Mouse (Mus musculus): ENCODE results near the gene Gm17087. TPM values are rescaled to one million over a fixed set of nuclear protein-coding genes. Genes with fewer than 3 reads are reported as not detected.

Gm17087 gene
- total and polyA plus RNA-seq, 2 experiments from 2014 or later, result not detected

- Histone ChIP-seq H3K27me3 (ENCODE audit: insufficient read depth, low read length) (no peaks in the 10 kb centered on the region; the same call in 1 of the 2 replicates), H3K9ac (replicated peaks; ENCODE audit: low read length) (no peak overlapping the region), H3K9me3 (ENCODE audit: low read length) (no peaks in the 10 kb centered on the region), H3K36me3 (ENCODE audit: insufficient read depth, low read length) (no peaks in the 10 kb centered on the region), H3K27ac (no peak overlapping the region), H3K4me3 (ENCODE audit: low read length) (no peak overlapping the region), H3K4me2 (ENCODE audit: low read depth, low read length) (no peak overlapping the region), H3K4me1 (ENCODE audit: insufficient read depth, low read length) (no peaks in the 10 kb centered on the region)
- 85% methylated on average over 4 of the region's 4 CpGs for WGBS
- ATAC-seq, result no peak
- no peak for DNase-seq (ENCODE audit: low spot score)
- no peak for TF ChIP-seq CTCF (IDR thresholded peaks at IDR 0.05; ENCODE audit: low read depth)
Measured at GRCm38 (mm10) chr17:8548733-8549132, 18.0 kb downstream of the Gm17087 start.

- H3K27ac ChIP-seq, result no peak overlapping the region
- no peak for TF ChIP-seq CTCF (IDR thresholded peaks at IDR 0.05; ENCODE audit: low read depth)
- DNase-seq (ENCODE audit: low spot score), result no peak
- H3K9me3 ChIP-seq (ENCODE audit: low read length), result no peaks in the 10 kb centered on the region
- WGBS, result 91% methylated on average over 9 of the region's 9 CpGs
- no peaks in the 10 kb centered on the region; the same call in 1 of the 2 replicates for H3K27me3 ChIP-seq (ENCODE audit: insufficient read depth, low read length)
- H3K9ac ChIP-seq (replicated peaks; ENCODE audit: low read length), result no peak overlapping the region
- no peak overlapping the region for H3K4me3 ChIP-seq (ENCODE audit: low read length)
- no peaks in the 10 kb centered on the region for H3K4me1 ChIP-seq (ENCODE audit: insufficient read depth, low read length)
- no peak overlapping the region for H3K4me2 ChIP-seq (ENCODE audit: low read depth, low read length)
- H3K36me3 ChIP-seq (ENCODE audit: insufficient read depth, low read length), result no peaks in the 10 kb centered on the region
- no peak for ATAC-seq
Measured at GRCm38 (mm10) chr17:8546366-8546765, 20.4 kb downstream of the Gm17087 start.

- no peak overlapping the region for H3K27ac ChIP-seq
- no peak overlapping the region for H3K4me2 ChIP-seq (ENCODE audit: low read depth, low read length)
- ATAC-seq (no peak), DNase-seq (ENCODE audit: low spot score) (no peak)
- H3K27me3 ChIP-seq (ENCODE audit: insufficient read depth, low read length), result no peaks in the 10 kb centered on the region
- no peak overlapping the region for H3K9ac ChIP-seq (replicated peaks; ENCODE audit: low read length)
- WGBS, result 58% methylated on average over 14 of the region's 14 CpGs
- no peaks in the 10 kb centered on the region for H3K9me3 ChIP-seq (ENCODE audit: low read length)
- no peaks in the 10 kb centered on the region for H3K36me3 ChIP-seq (ENCODE audit: insufficient read depth, low read length)
- H3K4me1 ChIP-seq (ENCODE audit: insufficient read depth, low read length), result no peaks in the 10 kb centered on the region
- TF ChIP-seq CTCF (IDR thresholded peaks at IDR 0.05; ENCODE audit: low read depth), result no peak
- H3K4me3 ChIP-seq (ENCODE audit: low read length), result no peak overlapping the region
Measured at GRCm38 (mm10) chr17:8541974-8542538, 24.7 kb downstream of the Gm17087 start.

- Histone ChIP-seq H3K9me3 (ENCODE audit: low read length) (no peaks in the 10 kb centered on the region), H3K36me3 (ENCODE audit: insufficient read depth, low read length) (no peaks in the 10 kb centered on the region), H3K9ac (replicated peaks; ENCODE audit: low read length) (no peak overlapping the region), H3K4me1 (ENCODE audit: insufficient read depth, low read length) (no peaks in the 10 kb centered on the region), H3K4me3 (ENCODE audit: low read length) (no peak overlapping the region), H3K4me2 (ENCODE audit: low read depth, low read length) (no peak overlapping the region), H3K27ac (no peak overlapping the region), H3K27me3 (ENCODE audit: insufficient read depth, low read length) (no peaks in the 10 kb centered on the region)
- peak; percentile 30 for TF ChIP-seq CTCF (IDR thresholded peaks at IDR 0.05; ENCODE audit: low read depth)
- no peak for DNase-seq (ENCODE audit: low spot score)
- WGBS, result 72% methylated on average over 3 of the region's 3 CpGs
- ATAC-seq, result no peak
Measured at GRCm38 (mm10) chr17:8538102-8538501, 28.6 kb downstream of the Gm17087 start.

GRCm38 (mm10) chr17:8536522-8536921, 30.2 kb downstream of the Gm17087 start:
- WGBS, result 62% methylated on average over 6 of the region's 6 CpGs
- H3K27me3 ChIP-seq (ENCODE audit: insufficient read depth, low read length), result no peaks in the 10 kb centered on the region
- no peaks in the 10 kb centered on the region for H3K4me1 ChIP-seq (ENCODE audit: insufficient read depth, low read length)
- H3K9me3 ChIP-seq (ENCODE audit: low read length), result no peaks in the 10 kb centered on the region
- no peak overlapping the region for H3K9ac ChIP-seq (replicated peaks; ENCODE audit: low read length)
- no peak overlapping the region for H3K4me2 ChIP-seq (ENCODE audit: low read depth, low read length)
- no peak overlapping the region for H3K4me3 ChIP-seq (ENCODE audit: low read length)
- H3K36me3 ChIP-seq (ENCODE audit: insufficient read depth, low read length), result no peaks in the 10 kb centered on the region
- DNase-seq (ENCODE audit: low spot score) (no peak), ATAC-seq (no peak)
- no peak for TF ChIP-seq CTCF (IDR thresholded peaks at IDR 0.05; ENCODE audit: low read depth)
- H3K27ac ChIP-seq, result no peak overlapping the region

GRCm38 (mm10) chr17:8533828-8534227, 32.9 kb downstream of the Gm17087 start:
- H3K9ac ChIP-seq (replicated peaks; ENCODE audit: low read length), result no peak overlapping the region
- no peak overlapping the region for H3K4me2 ChIP-seq (ENCODE audit: low read depth, low read length)
- no peaks in the 10 kb centered on the region for H3K36me3 ChIP-seq (ENCODE audit: insufficient read depth, low read length)
- H3K4me1 ChIP-seq (ENCODE audit: insufficient read depth, low read length), result no peaks in the 10 kb centered on the region
- no peak for ATAC-seq
- H3K9me3 ChIP-seq (ENCODE audit: low read length), result no peaks in the 10 kb centered on the region
- H3K27ac ChIP-seq, result no peak overlapping the region
- H3K27me3 ChIP-seq (ENCODE audit: insufficient read depth, low read length), result no peaks in the 10 kb centered on the region
- 51% methylated on average over 3 of the region's 3 CpGs for WGBS
- no peak overlapping the region for H3K4me3 ChIP-seq (ENCODE audit: low read length)
- no peak for DNase-seq (ENCODE audit: low spot score)
- peak; percentile 40 for TF ChIP-seq CTCF (IDR thresholded peaks at IDR 0.05; ENCODE audit: low read depth)

- H3K9ac ChIP-seq (replicated peaks; ENCODE audit: low read length), result no peak overlapping the region
- H3K4me2 ChIP-seq (ENCODE audit: low read depth, low read length), result no peak overlapping the region
- no peaks in the 10 kb centered on the region for H3K27me3 ChIP-seq (ENCODE audit: insufficient read depth, low read length)
- H3K4me1 ChIP-seq (ENCODE audit: insufficient read depth, low read length), result no peaks in the 10 kb centered on the region
- DNase-seq (ENCODE audit: low spot score) (no peak), ATAC-seq (no peak)
- no peak overlapping the region for H3K4me3 ChIP-seq (ENCODE audit: low read length)
- no peak for TF ChIP-seq CTCF (IDR thresholded peaks at IDR 0.05; ENCODE audit: low read depth)
- 70% methylated on average over 4 of the region's 4 CpGs for WGBS
- H3K36me3 ChIP-seq (ENCODE audit: insufficient read depth, low read length), result no peaks in the 10 kb centered on the region
- H3K9me3 ChIP-seq (ENCODE audit: low read length), result no peaks in the 10 kb centered on the region
- H3K27ac ChIP-seq, result no peak overlapping the region
Measured at GRCm38 (mm10) chr17:8532609-8533008, 34.1 kb downstream of the Gm17087 start.
